Mouse (Mus musculus) megakaryocyte-erythroid progenitor cell, adult 5-6 weeks (primary cell): ENCODE measurements around the gene Siva1. TPM values are rescaled to one million over a fixed set of nuclear protein-coding genes. Genes with fewer than 3 reads are reported as not detected.

Experiments used
- ATAC-seq: replicated peaks from 2 replicates; pipeline ENCODE4 v1.8.0; 2016; ENCODE audit warnings: mild to moderate bottlenecking, inconsistent platforms; ENCODE audit not compliant: severe bottlenecking, poor library complexity, low FRiP score, low TSS enrichment
- total RNA-seq, 2 experiments: library from RNA; stranded (forward) in 1 of 2; stranded (reverse) in 1 of 2; fragments of 200-1000, 215-1000 nt in 1 of 2; fragments of >200 nt in 1 of 2; fragmentation: Nextera tagmentation in 1 of 2; gene quantifications; 2 replicates each; pipeline ENCODE4 v1.2.3; 2014 to 2017

Siva1 gene
- total RNA-seq, 2 experiments from 2014 or later: 169 to 170 TPM

- no peak for ATAC-seq
These were observed 29.2 kb downstream of the Siva1 start for GRCm38 (mm10) chr12:112673576-112674091.

- peak; percentile 58 for ATAC-seq
These were observed 29.9 kb downstream of the Siva1 start, which contains the start of gene Akt1 for GRCm38 (mm10) chr12:112674132-112675011. Gene Akt1, minus strand, starts transcription at chr12:112674884.

GRCm38 (mm10) chr12:112675245-112676035 lies 31.0 kb downstream of the Siva1 start:
- peak; percentile 57 for ATAC-seq

- no peak for ATAC-seq
These were observed 32.6 kb downstream of the Siva1 start for GRCm38 (mm10) chr12:112677076-112677475.

DNA sequence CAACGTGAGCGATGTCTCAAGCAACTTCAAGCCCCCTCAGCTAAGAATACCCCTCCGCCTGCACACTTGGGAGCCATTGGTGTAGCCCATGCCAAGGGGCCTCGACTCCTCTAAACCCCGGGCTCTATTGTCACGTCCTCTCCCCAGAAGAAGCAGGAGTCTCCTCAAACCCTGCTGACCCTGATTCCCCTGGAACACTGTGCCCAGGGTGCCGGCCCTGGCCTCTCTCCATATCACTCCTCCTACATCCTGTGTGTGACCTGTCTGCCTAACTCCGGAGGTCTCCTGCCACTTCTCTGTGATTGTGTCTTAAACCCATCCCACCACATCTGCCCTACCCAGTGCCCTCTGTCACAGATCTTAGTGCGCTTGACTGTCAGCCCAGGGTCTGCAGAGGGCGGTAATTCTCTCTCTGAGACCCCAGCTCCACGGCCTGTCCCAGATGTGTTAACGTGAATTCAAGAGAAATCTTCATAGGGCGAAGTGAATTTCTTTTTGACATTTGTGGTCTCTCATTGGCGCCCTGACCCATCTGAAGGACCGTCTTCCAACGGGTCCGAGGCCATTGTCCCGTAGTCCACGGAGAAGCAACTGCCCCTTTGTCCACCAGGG lies 33.6 kb downstream of the Siva1 start:
- no peak for ATAC-seq

- 0 out of 2 replicates have a peak, but pooled peaks have one; percentile 5 for ATAC-seq
These were observed 34.1 kb downstream of the Siva1 start, which contains the start of gene Zbtb42 for GRCm38 (mm10) chr12:112678555-112679026. Gene Zbtb42, plus strand, starts transcription at chr12:112678828.

GRCm38 (mm10) chr12:112679027-112679996 lies 34.8 kb downstream of the Siva1 start:
- ATAC-seq: no peak

GRCm38 (mm10) chr12:112683351-112683750 lies 38.9 kb downstream of the Siva1 start:
- no peak for ATAC-seq

- ATAC-seq: peak; percentile 50; the same call in 1 of the 2 replicates
These were observed 44.0 kb downstream of the Siva1 start for GRCm38 (mm10) chr12:112688458-112688857.

DNA sequence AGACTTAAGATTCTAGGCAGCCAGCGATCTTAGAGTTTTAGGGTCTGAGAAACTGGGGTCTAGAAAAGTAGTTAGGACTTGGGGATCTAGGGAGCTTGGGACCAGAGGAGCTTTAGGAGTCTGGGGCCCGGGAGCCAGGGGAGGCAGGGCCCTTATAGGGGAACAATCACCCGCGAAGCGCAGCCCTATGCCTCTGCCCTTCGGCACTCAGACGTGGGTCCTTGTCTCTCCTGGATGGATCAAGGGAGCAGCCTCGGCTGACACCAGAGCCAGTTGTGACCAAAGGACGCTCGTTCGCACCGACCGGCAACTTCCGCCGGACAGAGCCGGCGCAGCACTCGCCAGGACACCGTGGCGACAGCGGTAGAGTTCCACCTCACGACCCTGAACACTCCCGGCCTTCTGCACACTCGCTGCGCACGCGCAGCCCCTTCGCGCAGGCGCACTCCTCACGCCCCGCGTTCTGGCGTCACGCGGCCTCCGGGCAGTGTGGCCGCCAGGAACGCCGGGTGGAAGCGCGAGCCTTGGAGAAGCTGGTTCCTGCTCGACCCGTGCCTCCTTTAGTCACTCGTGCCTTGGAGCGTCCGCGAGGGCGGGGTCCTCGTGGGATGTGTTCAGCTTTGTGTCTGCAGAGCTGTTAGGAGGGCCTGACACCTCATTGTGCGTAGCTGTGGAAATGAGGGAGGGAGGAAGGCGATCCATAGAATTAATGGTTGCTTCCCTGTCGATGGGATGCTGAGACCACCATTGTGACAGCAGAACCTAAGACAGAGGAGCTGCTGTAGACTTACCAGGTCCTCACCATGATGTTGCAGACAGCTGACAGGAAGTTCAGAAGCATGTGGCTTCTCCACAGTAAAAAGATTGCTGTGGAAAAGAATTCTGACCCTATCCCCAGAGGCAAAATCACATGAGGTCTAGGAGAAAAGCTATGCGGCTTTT lies 49.0 kb downstream of the Siva1 start:
- peak; percentile 92 for ATAC-seq

- no peak for ATAC-seq
These were observed 49.6 kb downstream of the Siva1 start for GRCm38 (mm10) chr12:112694127-112694475.

GRCm38 (mm10) chr12:112696806-112697425 lies 52.4 kb downstream of the Siva1 start:
- ATAC-seq: no peak

Other genes starting within 250 kb of the Siva1 start
- gene A530016L24Rik, start 155.2 kb upstream of the Siva1 start, total RNA-seq (2014; fragmentation: Nextera tagmentation): not detected in 2 replicates
- not detected in 2 replicates for gene A530016L24Rik, start 155.2 kb upstream of the Siva1 start, total RNA-seq (2017)
- not detected in 2 replicates for gene Tmem179, start 127.9 kb upstream of the Siva1 start, total RNA-seq (2014; fragmentation: Nextera tagmentation)
- not detected in 2 replicates for gene Tmem179, start 127.9 kb upstream of the Siva1 start, total RNA-seq (2017)
- 10.8 and 11.3 TPM in 2 replicates for gene Inf2, start 55.9 kb upstream of the Siva1 start, total RNA-seq (2014; fragmentation: Nextera tagmentation)
- 2.4 and 4.6 TPM in 2 replicates for gene Inf2, start 55.9 kb upstream of the Siva1 start, total RNA-seq (2017)
- 3.7 and 6.2 TPM in 2 replicates for gene Adssl1, start 24.6 kb upstream of the Siva1 start, total RNA-seq (2014; fragmentation: Nextera tagmentation)
- gene Adssl1, start 24.6 kb upstream of the Siva1 start, total RNA-seq (2017): 5.0 and 5.8 TPM in 2 replicates
- gene Akt1, start 30.2 kb downstream of the Siva1 start, total RNA-seq (2014; fragmentation: Nextera tagmentation): 101 and 119 TPM in 2 replicates
- 42.9 and 71.8 TPM in 2 replicates for gene Akt1, start 30.2 kb downstream of the Siva1 start, total RNA-seq (2017)
- 0.33 and 0.67 TPM in 2 replicates for gene Zbtb42, start 34.1 kb downstream of the Siva1 start, total RNA-seq (2014; fragmentation: Nextera tagmentation)
- 0.11 and 6.8 TPM in 2 replicates for gene Zbtb42, start 34.1 kb downstream of the Siva1 start, total RNA-seq (2017)
- 0.07 and 2.0 TPM in 2 replicates for gene Cep170b, start 75.8 kb downstream of the Siva1 start, total RNA-seq (2014; fragmentation: Nextera tagmentation)
- 0.11 and 20.5 TPM in 2 replicates for gene Cep170b, start 75.8 kb downstream of the Siva1 start, total RNA-seq (2017)
- 1.2 TPM in 1 of 2 replicates, not detected in the other for gene Pld4, start 116.0 kb downstream of the Siva1 start, total RNA-seq (2014; fragmentation: Nextera tagmentation)
- 0.14 and 0.46 TPM in 2 replicates for gene Pld4, start 116.0 kb downstream of the Siva1 start, total RNA-seq (2017)
- gene Ahnak2, start 158.0 kb downstream of the Siva1 start, total RNA-seq (2014; fragmentation: Nextera tagmentation): not detected in 2 replicates
- not detected in 2 replicates for gene Ahnak2, start 158.0 kb downstream of the Siva1 start, total RNA-seq (2017)
- 0.74 and 1.2 TPM in 2 replicates for gene Clba1, start 164.3 kb downstream of the Siva1 start, total RNA-seq (2014; fragmentation: Nextera tagmentation)
- 0.08 TPM in 1 of 2 replicates, not detected in the other for gene Clba1, start 164.3 kb downstream of the Siva1 start, total RNA-seq (2017)
- 71.1 and 82.7 TPM in 2 replicates for gene Cdca4, start 184.7 kb downstream of the Siva1 start, total RNA-seq (2014; fragmentation: Nextera tagmentation)
- 47.3 and 52.4 TPM in 2 replicates for gene Cdca4, start 184.7 kb downstream of the Siva1 start, total RNA-seq (2017)
- gene Gpr132, start 223.5 kb downstream of the Siva1 start, total RNA-seq (2014; fragmentation: Nextera tagmentation): 4.5 and 5.1 TPM in 2 replicates
- gene Gpr132, start 223.5 kb downstream of the Siva1 start, total RNA-seq (2017): 3.1 and 4.2 TPM in 2 replicates